Mouse (Mus musculus) myocyte (in vitro differentiated cells): ENCODE data around the gene Ptgdr2. TPM values are rescaled to one million over a fixed set of nuclear protein-coding genes. Genes with fewer than 3 reads are reported as not detected.

Experiments used
- H3K27me3 ChIP-seq: one replicate; pipeline ENCODE4 v1.6.1; 2011; ENCODE audit not compliant: control insufficient read depth, insufficient read depth, insufficient read length
- H3K36me3 ChIP-seq: one replicate; pipeline ENCODE4 v1.6.1; 2011; ENCODE audit not compliant: control insufficient read depth, insufficient read depth
- H3K4me2 ChIP-seq: one replicate; pipeline ENCODE4 v1.6.1; 2011; ENCODE audit warnings: low read depth, control low read depth
- H3K4me3 ChIP-seq: one replicate; pipeline ENCODE4 v1.5.1; 2011; ENCODE audit warnings: mild to moderate bottlenecking, control low read depth, moderate library complexity
- H3K79me2 ChIP-seq: one replicate; pipeline ENCODE4 v1.6.1; 2011; ENCODE audit not compliant: control insufficient read depth, insufficient read depth
- H3ac ChIP-seq: one replicate; pipeline ENCODE4 v1.6.1; 2011; ENCODE audit not compliant: control insufficient read depth, insufficient read length
- CEBPB ChIP-seq: IDR thresholded peaks from 2 replicates; pipeline ENCODE4 v1.6.1; 2011; ENCODE audit warnings: mild to moderate bottlenecking, moderate library complexity; ENCODE audit not compliant: poor library complexity, insufficient read depth, severe bottlenecking
- E2F4 ChIP-seq: IDR thresholded peaks from one replicate; pipeline ENCODE4 v1.6.1; 2011; ENCODE audit warnings: mild to moderate bottlenecking, control low read depth, moderate library complexity; ENCODE audit not compliant: insufficient read depth
- MAX ChIP-seq: IDR thresholded peaks from one replicate; pipeline ENCODE4 v1.6.1; 2011; ENCODE audit warnings: low read depth, mild to moderate bottlenecking, control low read depth
- MYOD1 ChIP-seq, 3 experiments: IDR thresholded peaks; one replicate each; pipeline ENCODE4 v1.6.1; 2011; ENCODE audit warnings: control low read depth in 2 of 3, low read depth in 2 of 3, mild to moderate bottlenecking in 2 of 3, moderate library complexity in 1 of 3; ENCODE audit not compliant: insufficient read length in 2 of 3, control insufficient read depth in 1 of 3
- MYOG ChIP-seq, 3 experiments: IDR thresholded peaks; one replicate each; pipeline ENCODE4 v1.6.1; 2011; ENCODE audit warnings: control low read depth in 2 of 3, low read depth in 2 of 3, mild to moderate bottlenecking in 2 of 3; ENCODE audit not compliant: insufficient read length in 2 of 3, control insufficient read depth in 1 of 3, insufficient read depth in 1 of 3
- POLR2A ChIP-seq: IDR thresholded peaks from one replicate; pipeline ENCODE4 v1.6.1; 2011; ENCODE audit warnings: low read depth, mild to moderate bottlenecking, control low read depth, moderate library complexity; ENCODE audit not compliant: insufficient read length
- POLR2AphosphoS2 ChIP-seq: IDR thresholded peaks from one replicate; pipeline ENCODE4 v1.6.1; 2011; ENCODE audit warnings: low read depth, control low read depth; ENCODE audit not compliant: insufficient read length
- REST ChIP-seq: IDR thresholded peaks from one replicate; pipeline ENCODE4 v1.6.1; 2011; ENCODE audit warnings: mild to moderate bottlenecking, control low read depth, moderate library complexity; ENCODE audit not compliant: insufficient read depth, insufficient read length
- SRF ChIP-seq: IDR thresholded peaks from one replicate; pipeline ENCODE4 v1.6.1; 2011; ENCODE audit warnings: low read depth; ENCODE audit not compliant: control insufficient read depth, insufficient read length
- TCF12 ChIP-seq: IDR thresholded peaks from one replicate; pipeline ENCODE4 v1.6.1; 2011; ENCODE audit warnings: mild to moderate bottlenecking, control low read depth; ENCODE audit not compliant: poor library complexity, insufficient read depth, severe bottlenecking
- TCF3 ChIP-seq: IDR thresholded peaks from one replicate; pipeline ENCODE4 v1.6.1; 2011; ENCODE audit warnings: low read depth, control low read depth; ENCODE audit not compliant: insufficient read length
- USF1 ChIP-seq: IDR thresholded peaks from one replicate; pipeline ENCODE4 v1.6.1; 2011; ENCODE audit warnings: low read depth, mild to moderate bottlenecking, control low read depth, moderate library complexity
- polyA plus RNA-seq: library from polyadenylated mRNA; unstranded; fragments of >200 nt; fragmentation: generic; extraction: Trizol; gene quantifications from one replicate; pipeline ENCODE4 v1.2.1, GENCODE M21; 2012; ENCODE audit warnings: missing spikeins

Gene Ptgdr2
- polyA plus RNA-seq, 1 experiment: 0.10 TPM

DNA sequence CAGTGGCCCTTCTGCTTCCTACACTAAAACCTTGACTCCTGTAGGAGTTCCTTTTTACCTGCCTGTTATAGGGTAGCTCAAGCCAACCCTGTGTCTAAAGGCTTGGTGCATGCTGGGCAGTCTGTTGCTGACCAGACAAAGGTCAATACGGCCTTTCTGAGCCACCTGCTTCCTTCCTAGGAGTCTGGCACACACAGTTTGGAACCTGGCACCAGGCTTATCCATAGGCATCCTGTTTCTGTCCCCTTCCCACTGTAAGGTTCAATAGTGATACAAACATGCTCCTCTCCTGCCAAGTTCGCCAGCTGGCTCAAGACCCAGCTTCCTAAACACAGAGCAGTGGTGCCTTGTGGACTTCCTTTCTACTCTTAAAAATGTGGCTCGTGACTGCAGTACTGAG, 9.5 kb downstream of the Ptgdr2 start:
- peak overlapping the region; percentile 82 for H3K4me2 ChIP-seq
- H3K36me3 ChIP-seq: peaks cover 14% of the 10 kb centered on the region
- peak overlapping the region; percentile 95 for H3K4me3 ChIP-seq

GRCm38 (mm10) chr19:10947219-10947618, 10.3 kb downstream of the Ptgdr2 start:
- H3K4me2 ChIP-seq: peak overlapping the region; percentile 82
- peaks cover 7% of the 10 kb centered on the region for H3K36me3 ChIP-seq
- H3K4me3 ChIP-seq: peak overlapping the region; percentile 95
- H3K79me2 ChIP-seq: peaks cover 30% of the 10 kb centered on the region
- no peaks in the 10 kb centered on the region for H3K27me3 ChIP-seq
- TF ChIP-seq MYOG (IDR thresholded peaks at IDR 0.05; ENCODE audit: control insufficient read depth in 1 of 3, insufficient read depth in 1 of 3, insufficient read length in 2 of 3, low read depth in 2 of 3) (no peak), MYOD1 (IDR thresholded peaks at IDR 0.05; ENCODE audit: control insufficient read depth in 1 of 3, insufficient read length in 2 of 3, low read depth in 2 of 3) (no peak), TCF3 (no peak), CEBPB (no peak), TCF12 (no peak), SRF (no peak), E2F4 (no peak), MAX (no peak), USF1 (no peak), REST (no peak)
- H3ac ChIP-seq: peak overlapping the region; percentile 34

More for the DNA sequence above, 9.5 kb downstream of the Ptgdr2 start:
- H3ac ChIP-seq: no peak overlapping the region
- peaks cover 30% of the 10 kb centered on the region for H3K79me2 ChIP-seq
- no peak for TF ChIP-seq E2F4
- TF ChIP-seq TCF12: no peak
- TF ChIP-seq MAX: no peak
- no peak for TF ChIP-seq POLR2A
- TF ChIP-seq MYOG (IDR thresholded peaks at IDR 0.05; ENCODE audit: control insufficient read depth in 1 of 3, insufficient read depth in 1 of 3, insufficient read length in 2 of 3, low read depth in 2 of 3): no peak
- TF ChIP-seq REST: no peak
- no peak for TF ChIP-seq MYOD1 (IDR thresholded peaks at IDR 0.05; ENCODE audit: control insufficient read depth in 1 of 3, insufficient read length in 2 of 3, low read depth in 2 of 3)
- TF ChIP-seq USF1: no peak
- no peak for TF ChIP-seq SRF
- TF ChIP-seq CEBPB: no peak
- TF ChIP-seq POLR2AphosphoS2: no peak
- TF ChIP-seq TCF3: no peak
- H3K27me3 ChIP-seq: no peaks in the 10 kb centered on the region

DNA sequence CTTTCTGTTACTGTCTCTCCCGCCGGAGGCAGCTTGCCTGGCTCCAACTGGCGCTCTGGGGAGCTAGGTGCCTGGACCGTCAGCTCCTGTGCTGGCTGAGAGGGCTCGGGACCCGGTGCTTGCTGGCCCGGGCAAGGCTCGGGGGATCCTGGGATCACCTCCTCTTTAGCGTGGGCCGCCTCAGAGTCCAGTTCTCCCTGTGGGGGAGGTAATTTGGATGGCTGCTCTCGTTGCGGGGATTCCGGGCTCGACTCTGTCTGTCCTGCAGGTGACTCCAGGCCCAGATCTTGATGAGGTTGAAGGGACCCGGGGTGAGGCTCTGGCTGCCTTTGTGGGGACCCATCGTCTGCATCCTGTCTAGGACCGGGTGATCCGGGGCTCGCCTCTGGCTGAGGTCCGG, 11.5 kb downstream of the Ptgdr2 start:
- Histone ChIP-seq H3K27me3 (no peaks in the 10 kb centered on the region), H3K4me2 (peak overlapping the region; percentile 82), H3ac (peak overlapping the region; percentile 34), H3K36me3 (no peaks in the 10 kb centered on the region), H3K79me2 (peaks cover 30% of the 10 kb centered on the region), H3K4me3 (peak overlapping the region; percentile 95)
- TF ChIP-seq CEBPB (no peak), TCF12 (no peak), REST (no peak), MAX (no peak), MYOG (IDR thresholded peaks at IDR 0.05; ENCODE audit: control insufficient read depth in 1 of 3, insufficient read depth in 1 of 3, insufficient read length in 2 of 3, low read depth in 2 of 3) (no peak), TCF3 (no peak), E2F4 (no peak), SRF (no peak)

GRCm38 (mm10) chr19:10949112-10949511, 12.2 kb downstream of the Ptgdr2 start, which contains the start of gene Ccdc86:
Gene Ccdc86, minus strand, starts transcription at chr19:10949266.
- Histone ChIP-seq H3K4me2 (peak within 1 kb of the TSS; percentile 86), H3K27me3 (no peaks in the 10 kb centered on the region), H3K79me2 (peaks cover 30% of the 10 kb centered on the region), H3K36me3 (no peaks in the 10 kb centered on the region), H3K4me3 (peak within 1 kb of the TSS; percentile 95), H3ac (peak within 1 kb of the TSS; percentile 34)
- TF ChIP-seq TCF3: no peak
- TF ChIP-seq POLR2AphosphoS2: peak; percentile 75
- TF ChIP-seq SRF: peak; percentile 74
- TF ChIP-seq POLR2A: peak; percentile 74
- TF ChIP-seq USF1: peak; percentile 58
- peak; percentile 91 for TF ChIP-seq MAX
- no peak for TF ChIP-seq CEBPB

DNA sequence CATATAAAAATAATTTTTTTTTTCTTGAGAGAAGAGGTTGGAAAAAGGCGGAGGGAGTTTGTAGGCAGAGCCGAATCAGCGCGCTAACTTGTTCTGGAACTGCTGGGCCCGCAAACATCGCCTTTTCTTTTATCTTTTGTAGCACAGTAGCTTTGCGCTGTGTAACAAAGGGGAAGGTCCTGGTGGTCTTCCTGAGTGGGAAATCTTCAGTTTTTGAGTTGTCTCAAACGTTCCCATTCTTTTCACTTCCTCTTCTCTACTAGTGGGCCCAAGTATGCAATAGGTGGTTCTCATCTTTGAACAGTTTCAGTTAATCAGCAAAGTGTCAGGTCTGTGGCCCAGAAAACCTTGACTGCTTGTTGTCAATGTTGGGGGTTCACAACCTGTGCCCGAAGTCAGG, 12.6 kb downstream of the Ptgdr2 start:
- Histone ChIP-seq H3K79me2 (peaks cover 30% of the 10 kb centered on the region), H3ac (no peak overlapping the region), H3K4me2 (peak overlapping the region; percentile 86), H3K4me3 (peak overlapping the region; percentile 95), H3K27me3 (no peaks in the 10 kb centered on the region), H3K36me3 (no peaks in the 10 kb centered on the region)
- TF ChIP-seq MYOD1 (IDR thresholded peaks at IDR 0.05; ENCODE audit: control insufficient read depth in 1 of 3, insufficient read length in 2 of 3, low read depth in 2 of 3) (no peak), SRF (no peak), CEBPB (no peak), POLR2AphosphoS2 (no peak), REST (no peak), TCF12 (no peak), USF1 (no peak), MAX (no peak), TCF3 (no peak), MYOG (IDR thresholded peaks at IDR 0.05; ENCODE audit: control insufficient read depth in 1 of 3, insufficient read depth in 1 of 3, insufficient read length in 2 of 3, low read depth in 2 of 3) (no peak)
